Mouse (Mus musculus) midbrain, embryonic 15.5 days (tissue): Measurements from ENCODE around the gene Srgap1. TPM values are rescaled to one million over a fixed set of nuclear protein-coding genes. Genes with fewer than 3 reads are reported as not detected.

Source experiments
- ATAC-seq: fragments of 200-750 bp; cut with Nextera tagmentation; replicated peaks from 2 replicates; pipeline ENCODE4 v1.8.0; 2017; ENCODE audit warnings: moderate TSS enrichment
- H3K27ac ChIP-seq: fragments of 300-500 bp; sonication (generic); 2 replicates; pipeline ENCODE4 v1.5.1; 2015; ENCODE audit warnings: mild to moderate bottlenecking, inconsistent platforms
- H3K27me3 ChIP-seq: fragments of 300-500 bp; sonication (generic); replicated peaks from 2 replicates; pipeline ENCODE4 v1.6.1; 2015; ENCODE audit warnings: inconsistent platforms
- H3K36me3 ChIP-seq: fragments of 300-500 bp; sonication (generic); replicated peaks from 2 replicates; pipeline ENCODE4 v1.6.1; 2015; ENCODE audit warnings: inconsistent platforms
- H3K4me1 ChIP-seq: fragments of 300-500 bp; sonication (generic); 2 replicates; pipeline ENCODE4 v1.6.1; 2015; ENCODE audit warnings: inconsistent platforms
- H3K4me2 ChIP-seq: fragments of 300-500 bp; sonication (generic); 2 replicates; pipeline ENCODE4 v1.6.1; 2015; ENCODE audit warnings: inconsistent platforms, mild to moderate bottlenecking, moderate library complexity
- H3K4me3 ChIP-seq: fragments of 300-500 bp; sonication (generic); 2 replicates; pipeline ENCODE4 v1.5.1; 2015; ENCODE audit warnings: mild to moderate bottlenecking, inconsistent platforms
- H3K9ac ChIP-seq: fragments of 300-500 bp; sonication (generic); 2 replicates; pipeline ENCODE4 v1.6.1; 2015; ENCODE audit warnings: mild to moderate bottlenecking, inconsistent platforms
- H3K9me3 ChIP-seq: fragments of 300-500 bp; sonication (generic); 2 replicates; pipeline ENCODE4 v1.6.1; 2016; ENCODE audit warnings: inconsistent platforms
- WGBS: fragments of 180-500 bp; shearing (Covaris S2); methylation state at CpG from one replicate; pipeline ENCODE4 v1.1.7; 2015; ENCODE audit warnings: mixed read lengths; 5-methylcytosine and 5-hydroxymethylcytosine counted together
- polyA plus RNA-seq: library from polyadenylated mRNA; unstranded; fragments of >200 nt; fragmentation: Nextera tagmentation; extraction: Ambion mirVana; gene quantifications from 2 replicates; pipeline ENCODE4 v1.2.1, GENCODE M21; 2015

Srgap1 gene
- polyA plus RNA-seq, 1 experiment from 2014 or later: 41.8 TPM

GRCm38 (mm10) chr10:121833443-121833842 is 213.7 kb downstream of the Srgap1 start:
- WGBS: 93% methylated on average over 5 of the region's 5 CpGs
- Histone ChIP-seq H3K27me3 (no peaks in the 10 kb centered on the region), H3K9me3 (no peaks in the 10 kb centered on the region), H3K27ac (no peak overlapping the region), H3K4me1 (peaks cover 37% of the 10 kb centered on the region), H3K4me2 (no peak overlapping the region), H3K36me3 (no peaks in the 10 kb centered on the region), H3K4me3 (no peak overlapping the region), H3K9ac (no peak overlapping the region)
- no peak for ATAC-seq

GRCm38 (mm10) chr10:121830335-121831307 is 216.5 kb downstream of the Srgap1 start:
- Histone ChIP-seq H3K9ac (no peak overlapping the region), H3K36me3 (no peaks in the 10 kb centered on the region; the same call in 1 of the 2 replicates), H3K27me3 (no peaks in the 10 kb centered on the region), H3K27ac (peak overlapping the region; percentile 65), H3K9me3 (no peaks in the 10 kb centered on the region), H3K4me2 (peak overlapping the region; percentile 11), H3K4me3 (no peak overlapping the region), H3K4me1 (peaks cover 29% of the 10 kb centered on the region)
- peak; percentile 57 for ATAC-seq
- 40% methylated on average over 29 of the region's 29 CpGs for WGBS

GRCm38 (mm10) chr10:121829800-121830303 is 217.3 kb downstream of the Srgap1 start:
- Histone ChIP-seq H3K9ac (no peak overlapping the region), H3K36me3 (no peaks in the 10 kb centered on the region; the same call in 1 of the 2 replicates), H3K9me3 (no peaks in the 10 kb centered on the region), H3K4me1 (peaks cover 29% of the 10 kb centered on the region), H3K4me3 (no peak overlapping the region), H3K27me3 (no peaks in the 10 kb centered on the region), H3K4me2 (peak overlapping the region; percentile 11; the same call in 1 of the 2 replicates), H3K27ac (peak overlapping the region; percentile 65)
- 46% methylated on average over 5 of the region's 5 CpGs for WGBS
- ATAC-seq: peak; percentile 40; the same call in 1 of the 2 replicates

- Histone ChIP-seq H3K9me3 (no peaks in the 10 kb centered on the region), H3K36me3 (no peaks in the 10 kb centered on the region; the same call in 1 of the 2 replicates), H3K27me3 (no peaks in the 10 kb centered on the region), H3K4me1 (peaks cover 29% of the 10 kb centered on the region), H3K9ac (no peak overlapping the region), H3K4me2 (no peak overlapping the region), H3K27ac (peak overlapping the region; percentile 65), H3K4me3 (no peak overlapping the region)
- 28% methylated on average over 6 of the region's 6 CpGs for WGBS
- peak; percentile 37; the same call in 1 of the 2 replicates for ATAC-seq
These were observed 218.1 kb downstream of the Srgap1 start for GRCm38 (mm10) chr10:121829034-121829433.

GRCm38 (mm10) chr10:121822674-121823073 is 224.4 kb downstream of the Srgap1 start:
- Histone ChIP-seq H3K9ac (no peak overlapping the region), H3K36me3 (peaks cover 15% of the 10 kb centered on the region; the same call in 1 of the 2 replicates), H3K4me3 (no peak overlapping the region), H3K4me2 (no peak overlapping the region), H3K27me3 (no peaks in the 10 kb centered on the region), H3K27ac (no peak overlapping the region), H3K4me1 (no peaks in the 10 kb centered on the region; the same call in 1 of the 2 replicates), H3K9me3 (no peaks in the 10 kb centered on the region)
- no peak for ATAC-seq
- 83% methylated on average over 5 of the region's 5 CpGs for WGBS

- H3K4me3 ChIP-seq: no peak overlapping the region
- no peaks in the 10 kb centered on the region for H3K9me3 ChIP-seq
- ATAC-seq: no peak
- peaks cover 15% of the 10 kb centered on the region; the same call in 1 of the 2 replicates for H3K36me3 ChIP-seq
- no peak overlapping the region for H3K4me2 ChIP-seq
- WGBS: 93% methylated on average over 7 of the region's 7 CpGs
- no peak overlapping the region for H3K9ac ChIP-seq
- no peaks in the 10 kb centered on the region for H3K27me3 ChIP-seq
- no peak overlapping the region for H3K27ac ChIP-seq
- no peaks in the 10 kb centered on the region; the same call in 1 of the 2 replicates for H3K4me1 ChIP-seq
These were observed 226.3 kb downstream of the Srgap1 start for GRCm38 (mm10) chr10:121820846-121821245.

GRCm38 (mm10) chr10:121817983-121818382 is 229.1 kb downstream of the Srgap1 start:
- no peak for ATAC-seq
- no peak overlapping the region for H3K4me3 ChIP-seq
- H3K27me3 ChIP-seq: no peaks in the 10 kb centered on the region
- no peaks in the 10 kb centered on the region for H3K9me3 ChIP-seq
- H3K27ac ChIP-seq: no peak overlapping the region
- no peak overlapping the region for H3K4me2 ChIP-seq
- peaks cover 17% of the 10 kb centered on the region; the same call in 1 of the 2 replicates for H3K36me3 ChIP-seq
- no peaks in the 10 kb centered on the region; the same call in 1 of the 2 replicates for H3K4me1 ChIP-seq
- no peak overlapping the region for H3K9ac ChIP-seq
- 44% methylated on average over 7 of the region's 7 CpGs for WGBS

GRCm38 (mm10) chr10:121807771-121808170 is 239.3 kb downstream of the Srgap1 start:
- Histone ChIP-seq H3K9ac (no peak overlapping the region), H3K9me3 (no peaks in the 10 kb centered on the region), H3K27me3 (no peaks in the 10 kb centered on the region), H3K4me1 (peaks cover 5% of the 10 kb centered on the region; the same call in 1 of the 2 replicates), H3K4me2 (no peak overlapping the region), H3K36me3 (peaks cover 9% of the 10 kb centered on the region; the same call in 1 of the 2 replicates), H3K27ac (no peak overlapping the region), H3K4me3 (no peak overlapping the region)
- no peak for ATAC-seq
- 94% methylated on average over 11 of the region's 11 CpGs for WGBS

- WGBS: 30% methylated on average over 11 of the region's 11 CpGs
- no peak for ATAC-seq
- H3K9me3 ChIP-seq: no peaks in the 10 kb centered on the region
- 0 out of 2 replicates have a peak overlapping the region, but pooled peaks have one; percentile 64 for H3K27ac ChIP-seq
- H3K36me3 ChIP-seq: peaks cover 15% of the 10 kb centered on the region; the same call in 1 of the 2 replicates
- H3K9ac ChIP-seq: no peak overlapping the region
- no peaks in the 10 kb centered on the region for H3K27me3 ChIP-seq
- peaks cover 5% of the 10 kb centered on the region; the same call in 1 of the 2 replicates for H3K4me1 ChIP-seq
- no peak overlapping the region for H3K4me3 ChIP-seq
- H3K4me2 ChIP-seq: no peak overlapping the region
These were observed 240.3 kb downstream of the Srgap1 start for GRCm38 (mm10) chr10:121806806-121807205.

- Histone ChIP-seq H3K4me3 (no peak overlapping the region), H3K36me3 (peaks cover 16% of the 10 kb centered on the region; the same call in 1 of the 2 replicates), H3K4me2 (no peak overlapping the region), H3K4me1 (peaks cover 5% of the 10 kb centered on the region; the same call in 1 of the 2 replicates), H3K27ac (peak overlapping the region; percentile 64), H3K9me3 (no peaks in the 10 kb centered on the region), H3K27me3 (no peaks in the 10 kb centered on the region), H3K9ac (no peak overlapping the region)
- ATAC-seq: peak; percentile 62; the same call in 1 of the 2 replicates
- 56% methylated on average over 11 of the region's 11 CpGs for WGBS
These were observed 241.2 kb downstream of the Srgap1 start for GRCm38 (mm10) chr10:121805933-121806341.

GRCm38 (mm10) chr10:121804551-121804950 is 242.6 kb downstream of the Srgap1 start:
- Histone ChIP-seq H3K9me3 (no peaks in the 10 kb centered on the region), H3K4me1 (peaks cover 5% of the 10 kb centered on the region; the same call in 1 of the 2 replicates), H3K9ac (no peak overlapping the region), H3K4me3 (no peak overlapping the region), H3K27ac (no peak overlapping the region), H3K4me2 (no peak overlapping the region), H3K36me3 (peaks cover 30% of the 10 kb centered on the region; the same call in 1 of the 2 replicates), H3K27me3 (no peaks in the 10 kb centered on the region)
- 95% methylated on average over 13 of the region's 13 CpGs for WGBS
- ATAC-seq: no peak

GRCm38 (mm10) chr10:121800041-121800440 is 247.1 kb downstream of the Srgap1 start:
- no peaks in the 10 kb centered on the region for H3K4me1 ChIP-seq
- WGBS: 94% methylated on average over 13 of the region's 13 CpGs
- H3K36me3 ChIP-seq: peaks cover 38% of the 10 kb centered on the region; the same call in 1 of the 2 replicates
- H3K9ac ChIP-seq: no peak overlapping the region
- no peak overlapping the region for H3K27ac ChIP-seq
- H3K4me3 ChIP-seq: no peak overlapping the region
- H3K9me3 ChIP-seq: no peaks in the 10 kb centered on the region
- ATAC-seq: no peak
- no peak overlapping the region for H3K4me2 ChIP-seq
- no peaks in the 10 kb centered on the region for H3K27me3 ChIP-seq
